Mouse (Mus musculus) lung, postnatal 0 days (tissue): ENCODE measurements at regions not wholly inside any gene's neighbourhood (a gene's known extent, or its start where the extent isn't known, plus 50 kb on each side); places are given as distances from the start of the nearest gene placed in this dataset.

Experiments used
- CTCF ChIP-seq: IDR thresholded peaks from 2 replicates; pipeline ENCODE4 v1.5.1; 2016; ENCODE audit warnings: antibody characterized with exemption, mild to moderate bottlenecking
- EP300 ChIP-seq: IDR thresholded peaks from 2 replicates; pipeline ENCODE4 v1.6.1; 2016; ENCODE audit warnings: antibody characterized with exemption, mild to moderate bottlenecking, control low read depth

- TF ChIP-seq EP300: no peak
- no peak for TF ChIP-seq CTCF
These were observed 93.3 kb downstream of the Spry2 start for GRCm38 (mm10) chr14:105803281-105803680.
